Mouse (Mus musculus): ENCODE data around the gene Adat2. TPM values are rescaled to one million over a fixed set of nuclear protein-coding genes. Genes with fewer than 3 reads are reported as not detected.

Adat2 gene
- polyA plus RNA-seq, 2 experiments, result 4.8 to 10.2 TPM

DNA sequence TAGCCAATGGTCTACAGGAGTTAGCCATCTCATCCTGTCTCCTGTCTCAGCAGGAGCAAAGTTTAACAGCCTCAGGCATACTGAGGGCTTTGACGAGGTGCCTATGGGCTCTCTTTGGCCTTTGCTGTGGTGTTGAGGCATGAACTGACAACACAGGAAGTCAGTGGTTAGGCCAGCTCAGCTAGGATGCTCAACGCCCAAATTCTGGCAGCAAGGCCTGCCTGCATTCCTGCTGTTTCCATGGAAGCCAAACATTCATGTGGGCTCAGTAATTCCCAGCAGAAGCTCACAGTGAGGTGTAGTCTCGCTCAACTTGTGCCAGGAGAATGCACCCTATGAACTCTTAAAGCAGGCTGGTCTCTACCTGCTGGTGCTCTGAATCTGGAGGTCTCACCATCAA, 43.4 kb downstream of the Adat2 start:
- Histone ChIP-seq H3K4me3 (replicated peaks; ENCODE audit: low read length) (no peak overlapping the region), H3K9ac (ENCODE audit: low read depth, low read length, severe bottlenecking) (no peak overlapping the region), H3K27ac (replicated peaks; ENCODE audit: low read depth, low read length) (no peak overlapping the region), H3K4me2 (replicated peaks; ENCODE audit: low read depth, low read length, severe bottlenecking) (no peak overlapping the region), H3K36me3 (ENCODE audit: control insufficient read depth, insufficient read depth, low read length) (no peaks in the 10 kb centered on the region), H3K27me3 (ENCODE audit: control insufficient read depth, insufficient read depth, low read length) (no peaks in the 10 kb centered on the region), H3K4me1 (ENCODE audit: control insufficient read depth, insufficient read depth, low read length) (no peaks in the 10 kb centered on the region), H3K9me3 (ENCODE audit: control insufficient read depth, low read length) (no peaks in the 10 kb centered on the region; the same call in 1 of the 2 replicates)
- ATAC-seq (ENCODE audit: low FRiP score, low read depth) (no peak; the same call in 1 of the 2 replicates), DNase-seq (ENCODE audit: low spot score) (peak; percentile 59)
- 46% methylated on average over 3 of the region's 3 CpGs for WGBS
- TF ChIP-seq POLR2A (IDR thresholded peaks at IDR 0.05; ENCODE audit: borderline replicate concordance, extremely low read depth, insufficient read depth, insufficient read length), result no peak

DNA sequence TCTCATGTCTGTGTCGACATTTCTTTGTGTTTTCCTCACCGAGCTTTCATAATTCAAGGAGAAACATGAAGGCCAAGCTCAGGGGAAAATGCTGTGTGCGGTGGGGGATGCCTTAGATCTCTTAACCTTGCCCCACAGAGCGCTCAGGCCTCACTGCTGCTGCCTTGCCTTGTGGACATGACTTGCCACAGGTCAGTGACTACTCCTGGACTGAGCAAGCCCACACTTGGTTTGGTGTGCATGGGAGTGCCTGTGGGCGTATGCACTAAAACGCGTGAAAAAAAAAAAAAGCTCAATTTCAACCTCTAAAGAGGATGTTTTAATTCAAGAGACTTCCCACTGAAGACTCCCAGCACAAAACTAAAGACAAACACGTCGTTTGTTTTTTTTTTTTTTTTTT, 44.2 kb downstream of the Adat2 start:
- Histone ChIP-seq H3K4me3 (replicated peaks; ENCODE audit: low read length) (no peak overlapping the region), H3K4me2 (replicated peaks; ENCODE audit: low read depth, low read length, severe bottlenecking) (no peak overlapping the region), H3K27me3 (ENCODE audit: control insufficient read depth, insufficient read depth, low read length) (no peaks in the 10 kb centered on the region), H3K9me3 (ENCODE audit: control insufficient read depth, low read length) (no peaks in the 10 kb centered on the region), H3K9ac (ENCODE audit: low read depth, low read length, severe bottlenecking) (no peak overlapping the region), H3K36me3 (ENCODE audit: control insufficient read depth, insufficient read depth, low read length) (no peaks in the 10 kb centered on the region), H3K4me1 (ENCODE audit: control insufficient read depth, insufficient read depth, low read length) (no peaks in the 10 kb centered on the region), H3K27ac (replicated peaks; ENCODE audit: low read depth, low read length) (no peak overlapping the region)
- DNase-seq (ENCODE audit: low spot score), result no peak
- ATAC-seq (ENCODE audit: low FRiP score, low read depth), result no peak
- TF ChIP-seq POLR2A (IDR thresholded peaks at IDR 0.05; ENCODE audit: borderline replicate concordance, extremely low read depth, insufficient read depth, insufficient read length), result no peak
- WGBS, result 78% methylated on average over 9 of the region's 9 CpGs

DNA sequence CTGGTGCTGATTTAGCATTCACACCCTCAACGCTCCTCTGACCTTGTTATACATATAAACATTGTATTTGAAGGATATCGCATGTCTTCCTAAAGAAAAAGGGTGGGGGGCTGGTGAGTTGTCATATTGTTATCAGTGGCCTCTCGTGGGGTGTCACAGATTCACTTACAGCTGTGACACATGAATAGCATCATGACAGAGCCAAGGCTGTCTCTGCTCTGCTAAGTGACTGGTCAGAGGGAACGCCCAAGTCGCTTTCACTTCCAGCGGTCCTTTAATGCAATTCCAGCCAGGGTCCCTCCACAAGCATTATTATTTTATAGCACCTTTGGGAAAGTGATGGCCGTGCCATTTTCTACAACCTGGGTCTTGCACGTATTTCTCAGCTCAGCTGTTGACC, 44.8 kb downstream of the Adat2 start:
- Histone ChIP-seq H3K27ac (replicated peaks; ENCODE audit: low read depth, low read length) (no peak overlapping the region), H3K36me3 (ENCODE audit: control insufficient read depth, insufficient read depth, low read length) (no peaks in the 10 kb centered on the region), H3K9ac (ENCODE audit: low read depth, low read length, severe bottlenecking) (no peak overlapping the region), H3K27me3 (ENCODE audit: control insufficient read depth, insufficient read depth, low read length) (no peaks in the 10 kb centered on the region), H3K9me3 (ENCODE audit: control insufficient read depth, low read length) (no peaks in the 10 kb centered on the region), H3K4me3 (replicated peaks; ENCODE audit: low read length) (no peak overlapping the region), H3K4me2 (replicated peaks; ENCODE audit: low read depth, low read length, severe bottlenecking) (no peak overlapping the region), H3K4me1 (ENCODE audit: control insufficient read depth, insufficient read depth, low read length) (no peaks in the 10 kb centered on the region)
- TF ChIP-seq POLR2A (IDR thresholded peaks at IDR 0.05; ENCODE audit: borderline replicate concordance, extremely low read depth, insufficient read depth, insufficient read length), result no peak
- ATAC-seq (ENCODE audit: low FRiP score, low read depth) (no peak), DNase-seq (ENCODE audit: low spot score) (no peak)
- 72% methylated on average over 8 of the region's 8 CpGs for WGBS

DNA sequence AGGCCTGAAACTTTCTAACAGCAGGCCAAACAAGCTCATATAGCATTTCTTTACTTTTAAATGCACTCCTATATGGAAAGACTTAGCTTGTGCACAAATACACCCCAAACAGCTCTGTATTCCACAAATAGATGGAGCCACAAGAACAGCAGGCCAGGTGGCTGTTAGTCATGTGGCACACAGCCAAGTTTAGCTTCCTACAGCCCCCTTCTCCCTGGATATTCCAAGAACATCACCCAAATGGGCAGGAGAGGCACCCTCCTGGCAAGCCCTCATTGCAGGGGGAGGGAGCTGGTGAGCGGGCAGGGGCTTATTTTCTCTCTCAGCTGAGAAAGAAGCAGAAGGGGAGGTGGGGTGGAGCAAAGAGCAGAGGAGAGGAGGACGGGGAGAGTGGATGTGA, 48.2 kb downstream of the Adat2 start:
- H3K9me3 ChIP-seq (ENCODE audit: control insufficient read depth, low read length), result no peaks in the 10 kb centered on the region
- no peak overlapping the region for H3K4me2 ChIP-seq (replicated peaks; ENCODE audit: low read depth, low read length, severe bottlenecking)
- H3K27ac ChIP-seq (replicated peaks; ENCODE audit: low read depth, low read length), result no peak overlapping the region
- 44% methylated on average over 2 of the region's 2 CpGs for WGBS
- no peaks in the 10 kb centered on the region for H3K4me1 ChIP-seq (ENCODE audit: control insufficient read depth, insufficient read depth, low read length)
- H3K9ac ChIP-seq (ENCODE audit: low read depth, low read length, severe bottlenecking), result no peak overlapping the region
- no peaks in the 10 kb centered on the region for H3K27me3 ChIP-seq (ENCODE audit: control insufficient read depth, insufficient read depth, low read length)
- H3K4me3 ChIP-seq (replicated peaks; ENCODE audit: low read length), result no peak overlapping the region
- peak; percentile 17 for DNase-seq (ENCODE audit: low spot score)
- no peaks in the 10 kb centered on the region for H3K36me3 ChIP-seq (ENCODE audit: control insufficient read depth, insufficient read depth, low read length)
- no peak for TF ChIP-seq POLR2A (IDR thresholded peaks at IDR 0.05; ENCODE audit: borderline replicate concordance, extremely low read depth, insufficient read depth, insufficient read length)
- no peak for ATAC-seq (ENCODE audit: low FRiP score, low read depth)

Other genes with a start within 250 kb of the Adat2 start
- 17.5 and 20.0 TPM in 2 replicates for gene Phactr2, start 78.5 kb upstream of the Adat2 start, polyA plus RNA-seq (2012; rRNA removed)
- gene Phactr2, start 78.5 kb upstream of the Adat2 start, polyA plus RNA-seq (2014; fragmentation: Nextera tagmentation; extraction: Ambion mirVana), result 34.8 and 36.5 TPM in 2 replicates
- gene Fuca2, start 53.4 kb upstream of the Adat2 start, polyA plus RNA-seq (2012; rRNA removed), result 23.3 and 33.1 TPM in 2 replicates
- 55.7 and 55.8 TPM in 2 replicates for gene Fuca2, start 53.4 kb upstream of the Adat2 start, polyA plus RNA-seq (2014; fragmentation: Nextera tagmentation; extraction: Ambion mirVana)
- gene Pex3, start 248 bp downstream of the Adat2 start, polyA plus RNA-seq (2012; rRNA removed), result 27.5 and 30.6 TPM in 2 replicates
- gene Pex3, start 248 bp downstream of the Adat2 start, polyA plus RNA-seq (2014; fragmentation: Nextera tagmentation; extraction: Ambion mirVana), result 32.2 and 32.6 TPM in 2 replicates

Measured in limb, embryonic 14.5 days (tissue).